Mouse (Mus musculus): ENCODE results near the gene Klhl35. TPM values are rescaled to one million over a fixed set of nuclear protein-coding genes. Genes with fewer than 3 reads are reported as not detected.
A peak's percentile ranks its signal among the peaks of the same experiment; 100 is the strongest.
"Not testable (repeated sequence)": the region's sequence is repeated elsewhere in the genome, so short reads cannot be mapped to it uniquely, and the experiment has no call there.

Klhl35 gene
- total RNA-seq, 2 experiments from 2014 or later = not detected

DNA sequence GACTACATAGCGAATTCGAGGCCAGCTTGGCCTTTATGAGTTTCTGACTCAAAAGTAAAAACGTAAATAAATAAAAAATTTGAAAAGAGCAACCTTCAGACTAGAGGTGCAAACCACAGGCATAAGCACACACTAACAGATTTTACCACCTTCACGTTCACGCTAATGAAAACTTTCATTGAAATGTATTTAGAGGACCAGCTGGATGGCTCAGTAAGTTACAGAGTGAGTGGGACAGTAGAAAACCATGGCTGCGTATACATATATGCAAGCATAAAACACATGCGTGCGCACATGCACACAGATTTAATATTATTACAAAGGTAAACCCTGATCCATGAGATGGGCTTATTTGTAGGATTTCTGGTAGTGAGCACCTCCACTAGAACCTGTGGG lies 18.1 kb downstream of the Klhl35 start:
- intact Hi-C loops (cut with DNase I) = loop anchor here (10.0 kb wide), 1 partner anchor 371 kb away; the partner anchor contains the start of gene Xrra1
- DNase-seq (ENCODE audit: low spot score) = no peak

DNA sequence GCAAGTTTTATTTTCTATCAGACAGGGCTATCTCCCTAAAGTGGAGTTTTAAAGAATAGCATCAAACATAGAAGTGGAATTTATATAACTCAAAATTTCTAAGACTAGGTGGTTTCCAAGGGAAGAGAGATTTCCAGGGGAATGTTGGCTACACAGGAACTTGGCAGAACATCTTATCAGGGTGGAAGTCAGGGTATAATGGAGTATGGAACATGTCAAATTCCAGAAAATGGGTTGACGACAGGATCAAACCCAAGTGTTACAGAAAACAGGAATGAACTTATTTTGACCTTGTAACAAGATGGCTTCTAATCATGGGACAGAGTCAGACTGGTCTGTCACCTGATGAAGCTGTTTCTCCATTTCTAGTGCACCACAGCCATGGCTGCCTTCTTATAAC lies 18.9 kb downstream of the Klhl35 start:
- no peak for DNase-seq (ENCODE audit: low spot score)
- intact Hi-C loops (cut with DNase I) = loop anchor here (10.0 kb wide), 1 partner anchor 370 kb away; the partner anchor contains the start of gene Xrra1

GRCm38 (mm10) chr7:99489708-99490107 lies 23.9 kb downstream of the Klhl35 start:
- intact Hi-C loops (cut with DNase I) = loop anchor here (10.0 kb wide), 1 partner anchor 365 kb away; the partner anchor contains the start of gene Xrra1
- no peak for DNase-seq (ENCODE audit: low spot score)

DNA sequence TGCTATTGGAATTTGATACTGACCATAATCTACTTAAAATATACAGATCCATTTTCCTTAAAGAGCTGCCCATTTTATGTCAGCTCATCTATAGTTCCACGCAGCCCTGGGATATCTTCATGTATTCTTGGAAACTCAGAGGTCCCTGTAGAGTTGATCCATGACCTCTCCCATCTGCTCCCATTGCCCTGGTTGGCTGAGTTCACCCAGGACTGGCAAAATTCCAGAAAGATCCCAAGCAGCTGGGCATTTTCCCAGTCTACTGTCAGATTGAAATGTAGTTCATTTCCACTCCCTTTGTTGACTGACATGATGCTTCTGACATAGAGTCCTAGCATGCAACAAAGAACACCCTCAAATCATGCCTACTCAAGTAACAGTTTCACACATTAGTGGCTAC lies 33.3 kb downstream of the Klhl35 start:
- DNase-seq (ENCODE audit: low spot score) = no peak
- intact Hi-C loops (cut with DNase I) = no loop called here

- DNase-seq (ENCODE audit: low spot score) = peak; percentile 55
These were observed 34.4 kb downstream of the Klhl35 start for GRCm38 (mm10) chr7:99500201-99500600.

DNA sequence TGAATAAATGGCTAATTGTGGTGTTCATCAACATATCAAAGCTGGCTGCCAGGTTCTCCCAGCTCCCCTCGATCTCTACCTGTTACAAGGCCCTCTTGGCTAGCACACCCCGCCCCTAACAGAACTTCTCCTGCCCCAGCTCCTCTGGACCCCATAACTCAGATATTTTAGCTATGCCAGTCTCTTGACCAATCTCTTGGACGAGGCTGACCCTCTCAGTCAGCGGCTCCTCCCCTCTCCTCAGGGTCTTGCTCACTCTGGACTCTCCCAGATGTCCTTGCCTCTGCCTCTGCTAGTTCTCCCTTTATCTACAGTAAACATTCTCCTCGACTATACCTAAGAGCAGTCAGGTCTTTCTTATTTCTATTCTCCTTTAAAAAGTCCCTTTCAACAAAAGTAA lies 34.9 kb downstream of the Klhl35 start:
- DNase-seq (ENCODE audit: low spot score) = no peak
- intact Hi-C loops (cut with DNase I) = loop anchor here (1.0 to 5.0 kb wide), 4 partner anchors 37 to 212 kb away; partner anchors contain the start of genes Arrb1 and Slco2b1

More at GRCm38 (mm10) chr7:99500201-99500600, 34.4 kb downstream of the Klhl35 start:
- intact Hi-C loops (cut with DNase I) = loop anchor here (1.0 to 5.0 kb wide), 4 partner anchors 37 to 212 kb away; partner anchors contain the start of genes Arrb1 and Slco2b1

DNA sequence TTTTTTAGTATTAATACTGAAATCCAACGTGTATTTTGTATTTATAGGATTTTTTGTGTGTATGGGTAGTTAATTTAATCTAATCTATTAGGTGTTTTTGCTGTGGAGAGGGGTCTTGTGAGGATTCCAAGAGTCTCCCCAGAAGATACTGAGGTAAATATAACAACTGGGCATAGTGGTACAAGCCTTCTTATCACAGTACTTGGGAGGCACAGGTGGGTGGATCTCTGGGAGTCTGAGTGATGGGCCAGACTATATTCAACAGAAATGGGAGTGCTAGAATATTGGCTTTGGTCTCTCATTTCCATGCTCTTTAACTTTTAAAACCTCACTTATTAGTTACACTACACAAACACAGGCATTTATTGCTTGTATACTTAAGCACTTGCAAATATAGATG lies 35.3 kb downstream of the Klhl35 start:
- intact Hi-C loops (cut with DNase I) = loop anchor here (5.0 kb wide), 2 partner anchors 36 to 211 kb away; partner anchors contain the start of genes Arrb1 and Slco2b1
- no peak for DNase-seq (ENCODE audit: low spot score)

GRCm38 (mm10) chr7:99504556-99504955 lies 38.8 kb downstream of the Klhl35 start:
- DNase-seq (ENCODE audit: low spot score) = no peak
- intact Hi-C loops (cut with DNase I) = loop anchor here (5.0 kb wide), 2 partner anchors 33 to 208 kb away; partner anchors contain the start of genes Arrb1 and Slco2b1

DNA sequence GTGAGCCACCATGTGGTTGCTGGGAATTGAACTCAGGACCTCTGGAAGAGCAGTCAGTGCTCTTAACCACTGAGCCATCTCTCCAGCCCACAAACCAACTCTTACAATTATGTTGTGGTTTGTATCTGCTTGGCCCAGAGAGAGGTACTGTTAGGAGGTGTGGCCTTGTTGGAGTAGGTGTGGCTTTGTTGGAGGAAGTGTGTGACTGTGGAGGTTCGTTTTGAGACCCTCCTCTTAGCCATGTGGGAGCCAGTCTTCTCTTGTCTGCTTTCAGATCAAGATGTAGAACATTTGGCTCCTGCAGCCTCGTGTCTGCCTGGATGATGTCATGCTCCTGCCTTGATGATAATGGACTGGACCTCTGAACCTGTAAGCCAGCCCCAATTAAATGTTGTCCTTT lies 42.4 kb downstream of the Klhl35 start:
- intact Hi-C loops (cut with DNase I); DNase-seq (ENCODE audit: low spot score): not testable (repeated sequence)

DNA sequence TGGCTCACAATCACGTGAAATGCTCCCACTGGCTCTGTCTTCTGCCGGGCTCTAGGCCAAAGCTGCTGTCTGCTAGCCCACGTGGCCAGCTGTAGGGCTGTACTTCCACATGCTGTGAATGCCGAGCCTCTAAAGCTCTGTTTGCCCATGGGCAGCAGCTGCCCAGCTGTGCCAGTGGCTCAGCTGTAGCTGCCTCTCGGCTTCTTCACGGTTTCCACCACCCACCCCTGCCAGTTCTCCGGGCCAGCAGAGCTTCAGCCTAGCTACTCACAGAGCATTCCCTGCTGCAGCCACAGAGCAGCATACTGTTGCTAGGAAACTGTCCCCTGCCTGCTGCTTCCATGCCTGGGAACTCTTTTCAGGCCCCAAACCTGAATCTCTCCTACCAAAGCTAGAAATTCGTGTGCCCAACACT lies 44.3 kb downstream of the Klhl35 start:
- no peak for DNase-seq (ENCODE audit: low spot score)
- intact Hi-C loops (cut with DNase I) = no loop called here

DNA sequence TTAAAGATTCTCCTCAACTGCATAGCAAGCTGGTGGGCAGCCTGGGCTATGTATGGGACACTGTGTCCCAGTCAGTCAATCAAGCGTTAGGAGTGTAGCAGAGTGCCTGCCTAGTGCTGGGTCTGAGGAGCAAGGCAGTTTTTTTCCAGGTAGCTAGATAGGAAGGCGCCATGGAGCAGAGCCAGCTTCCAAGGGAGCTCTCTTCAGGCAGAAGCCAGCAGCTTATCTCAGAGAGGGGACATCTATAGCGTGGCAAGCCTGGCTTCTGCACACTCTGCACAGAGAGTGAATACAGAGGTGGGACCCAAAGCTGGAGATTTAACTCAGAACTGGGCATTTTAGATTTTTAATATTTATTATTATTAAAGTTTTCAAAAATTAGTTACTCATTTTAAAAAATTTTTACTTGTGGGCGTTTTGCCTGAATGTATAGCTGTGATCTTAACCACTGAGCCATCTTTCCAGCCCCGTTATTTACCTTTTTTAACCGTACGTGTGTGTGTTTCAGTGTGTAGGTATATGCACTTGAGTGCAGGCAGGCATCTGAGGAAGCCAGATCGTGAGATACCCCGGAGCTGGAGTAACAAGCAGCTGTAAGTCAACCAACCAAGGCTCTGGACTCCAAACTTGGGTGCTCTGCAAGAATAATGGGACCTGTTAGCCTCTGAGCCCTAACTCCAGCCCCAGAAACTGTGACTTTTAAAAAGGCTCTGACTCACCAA lies 50.4 kb downstream of the Klhl35 start:
- no peak for DNase-seq (ENCODE audit: low spot score)
- intact Hi-C loops (cut with DNase I) = no loop called here

DNA sequence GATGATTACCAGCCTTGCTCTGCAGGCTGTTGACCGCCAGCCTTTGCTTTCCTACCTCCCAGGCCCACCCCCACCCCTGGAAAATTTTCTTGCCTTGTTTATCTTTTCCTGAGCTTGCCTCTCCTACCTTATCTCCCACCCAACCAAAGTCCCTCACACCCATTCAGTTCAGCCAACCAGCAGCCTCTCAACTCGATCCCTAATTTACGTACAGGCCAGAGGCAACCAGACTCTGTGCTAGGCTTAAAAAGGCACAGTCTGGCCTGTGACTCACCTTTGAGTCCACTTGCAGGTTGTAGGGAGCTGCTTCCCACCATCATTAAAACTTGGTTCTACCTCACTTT lies 51.0 kb downstream of the Klhl35 start:
- DNase-seq (ENCODE audit: low spot score) = no peak
- intact Hi-C loops (cut with DNase I) = no loop called here

DNA sequence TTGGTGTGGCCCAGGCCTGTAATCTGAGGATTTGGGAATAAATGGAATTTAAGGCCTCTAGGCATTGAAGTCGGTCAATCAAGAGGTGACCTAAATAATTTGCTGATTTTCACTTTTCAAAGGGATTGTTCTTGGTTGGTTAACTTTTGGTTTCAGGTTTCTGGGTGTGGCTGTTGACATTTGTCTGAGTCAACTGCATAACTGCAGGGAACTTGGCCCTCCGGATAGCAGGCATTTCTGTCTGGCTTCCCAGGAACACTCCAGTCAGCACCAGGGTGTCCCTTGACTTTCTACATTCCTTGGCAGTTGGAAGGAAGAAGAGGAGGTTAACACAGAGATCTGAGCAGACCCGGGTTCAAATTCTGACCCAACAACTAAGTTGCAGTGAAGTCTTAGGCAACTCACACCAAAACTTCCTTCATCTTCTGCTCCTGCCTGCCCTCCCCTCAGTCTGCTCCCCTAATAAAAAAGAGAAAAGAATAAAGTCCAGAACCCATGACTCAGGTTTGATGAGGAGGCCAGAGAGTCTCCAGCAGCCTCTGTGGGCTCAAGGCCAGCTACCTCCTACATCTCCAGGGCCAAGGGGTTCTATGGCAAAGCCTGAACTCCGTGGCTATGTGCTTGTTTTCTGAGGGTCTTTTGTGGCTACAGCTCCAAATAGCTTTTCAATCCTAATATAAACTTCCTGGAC lies 53.3 kb downstream of the Klhl35 start:
- intact Hi-C loops (cut with DNase I) = no loop called here
- no peak for DNase-seq (ENCODE audit: low spot score)

- intact Hi-C loops (cut with DNase I) = no loop called here
- no peak for DNase-seq (ENCODE audit: low spot score)
These were observed 57.3 kb downstream of the Klhl35 start for GRCm38 (mm10) chr7:99523121-99523520.

Other genes starting within 250 kb of the Klhl35 start
- gene Mogat2, start 227.4 kb upstream of the Klhl35 start, total RNA-seq (2021) = not detected
- gene Map6, start 198.6 kb upstream of the Klhl35 start, total RNA-seq (2021) = 1 to 10 TPM; 3.0 to 4.4 TPM
- gene Serpinh1, start 112.8 kb upstream of the Klhl35 start, total RNA-seq (2021) = 100 to 1,000 TPM; 378 to 449 TPM
- 10 to 100 TPM; 20.1 to 24.1 TPM for gene Gdpd5, start 84.6 kb upstream of the Klhl35 start, total RNA-seq (2021)
- gene Rps3, start 17.7 kb downstream of the Klhl35 start, total RNA-seq (2021) = 100 to 1,000 TPM; 306 to 340 TPM
- gene Arrb1, start 69.5 kb downstream of the Klhl35 start, total RNA-seq (2021) = 10 to 100 TPM; 17.2 to 26.4 TPM
- gene Tpbgl, start 161.1 kb downstream of the Klhl35 start, total RNA-seq (2021) = 1 to 10 TPM; 3.0 to 3.9 TPM
- gene Slco2b1, start 245.3 kb downstream of the Klhl35 start, total RNA-seq (2021) = 1 to 10 TPM; 7.2 to 8.1 TPM

Data from heart, postnatal 25 days (tissue).